ENCODE assay signal across 12 mouse cellular contexts in the genomic region with DNA sequence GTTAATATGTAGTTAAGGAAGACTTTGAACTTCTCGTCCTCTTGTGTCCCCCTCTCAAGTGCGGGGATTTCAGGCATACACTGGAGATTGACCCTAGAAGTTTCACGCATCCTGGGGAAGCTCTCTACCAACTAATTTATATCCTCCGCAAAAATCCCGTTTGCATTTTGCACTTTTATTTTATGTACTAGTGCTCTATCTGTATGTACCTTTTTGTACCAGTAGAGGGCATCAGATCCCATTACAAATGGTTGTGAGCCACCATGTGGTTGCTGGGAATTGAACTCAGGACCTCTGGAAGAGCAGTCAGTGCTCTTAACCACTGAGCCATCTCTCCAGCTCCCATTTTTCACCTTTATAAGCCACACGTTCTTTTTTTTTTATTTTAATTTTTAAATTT. TPM values are rescaled to one million over a fixed set of nuclear protein-coding genes. Genes with fewer than 3 reads are reported as not detected.
DNase-seq lines count a peak whose midpoint lies in the region; ATAC-seq and TF ChIP-seq lines count a peak whose summit lies in the region.
"Not testable (repeated sequence)": the region's sequence is repeated elsewhere in the genome, so short reads cannot be mapped to it uniquely, and the experiment has no call there.
"Had no signal": no experiment of that assay in that cellular context is flagged by ENCODE, and none has a peak within 500 bp of the region (broad histone marks: within the 10 kb centered on the region; RNA-seq: fewer than 3 reads in every experiment).

No protein-coding gene starts in this region.

- H3K27ac ChIP-seq in CH12.LX (ENCODE audit: insufficient read depth, low read depth); heart, adult 2 months; layer of hippocampus, adult 2 months; liver, postnatal 0 days (ENCODE audit: low read depth); midbrain, postnatal 0 days (ENCODE audit: low read depth, low read length): not testable (repeated sequence)

- in situ Hi-C loops in CH12.LX (cut with MboI; ENCODE audit: low pct_ligation_motif_present, low pct_unique_long_range_greater_than_20kb, low sequenced_read_pairs), result not testable (repeated sequence)

- not testable (repeated sequence) for TF ChIP-seq RAD21 in CH12.LX (IDR thresholded peaks at IDR 0.05; ENCODE audit: low read depth, low read length)

- not testable (repeated sequence) for DNase-seq in CH12.LX (ENCODE audit: extremely low read depth); heart, adult 2 months; layer of hippocampus, adult 2 months (ENCODE audit: low spot score in 2 of 2); liver, postnatal 0 days; midbrain, postnatal 0 days (ENCODE audit: low spot score)
- DNase-seq in R1 (ENCODE audit: low read depth, low spot score), result peak; percentile 50

- H3K27me3 ChIP-seq in CH12.LX (replicated peaks); heart, adult 2 months (ENCODE audit: control insufficient read depth, insufficient read depth, low read length); liver, postnatal 0 days (ENCODE audit: insufficient read depth, low read length); midbrain, postnatal 0 days (ENCODE audit: insufficient read depth, low read length): not testable (repeated sequence)

- dilution Hi-C loops in CH12.LX (cut with MboI; ENCODE audit: extremely low pct_ligation_motif_present, extremely low pct_unique_long_range_greater_than_20kb, low sequenced_read_pairs), result not testable (repeated sequence)

- intact Hi-C loops in heart, adult 2 months (cut with DNase I), result not testable (repeated sequence)

- not testable (repeated sequence) for H3K4me2 ChIP-seq in CH12.LX (ENCODE audit: insufficient read depth, low read depth, poor library complexity, severe bottlenecking); liver, postnatal 0 days (ENCODE audit: low read depth, low read length); midbrain, postnatal 0 days (ENCODE audit: low read depth, low read length, poor library complexity, severe bottlenecking)

- TF ChIP-seq EP300 in CH12.LX (IDR thresholded peaks at IDR 0.05; ENCODE audit: low read length); heart, adult 2 months (IDR thresholded peaks at IDR 0.05; ENCODE audit: insufficient read depth, low read depth, low read length); liver, postnatal 0 days (IDR thresholded peaks at IDR 0.05; ENCODE audit: low read depth): not testable (repeated sequence)

- H3K9ac ChIP-seq in CH12.LX (ENCODE audit: insufficient read depth, low read depth); heart, adult 2 months (ENCODE audit: low read depth, low read length); liver, postnatal 0 days (replicated peaks); midbrain, postnatal 0 days (replicated peaks; ENCODE audit: low read length, poor library complexity, severe bottlenecking): not testable (repeated sequence)

- H3K4me3 ChIP-seq in CH12.LX (replicated peaks in 1 of 3; ENCODE audit: low read depth in 2 of 3, low read length in 2 of 3, poor library complexity in 1 of 3); heart, adult 2 months; layer of hippocampus, adult 2 months; liver, postnatal 0 days (ENCODE audit: low read depth, low read length); midbrain, postnatal 0 days (ENCODE audit: low read depth, low read length): not testable (repeated sequence)

- not testable (repeated sequence) for H3K79me2 ChIP-seq in CH12.LX (replicated peaks; ENCODE audit: control insufficient read depth, extremely low read depth, insufficient read depth, poor library complexity, severe bottlenecking); heart, adult 2 months (replicated peaks; ENCODE audit: control insufficient read depth, insufficient read depth, low read length)

- H3K36me3 ChIP-seq in CH12.LX (replicated peaks in 1 of 2; ENCODE audit: control insufficient read depth in 1 of 2, insufficient read depth in 1 of 2, low read length in 1 of 2), result peaks cover 3 to 44% of the 10 kb centered on the region in 2 experiments
- H3K36me3 ChIP-seq in heart, adult 2 months (ENCODE audit: control insufficient read depth, insufficient read depth, low read length); liver, postnatal 0 days (replicated peaks; ENCODE audit: insufficient read depth, low read length); midbrain, postnatal 0 days (ENCODE audit: insufficient read depth, low read length): not testable (repeated sequence)

- H3K9me3 ChIP-seq in CH12.LX (replicated peaks; ENCODE audit: low read length); liver, postnatal 0 days (ENCODE audit: low read length); midbrain, postnatal 0 days (ENCODE audit: low read length): not testable (repeated sequence)

- TF ChIP-seq POLR2A in CH12.LX (IDR thresholded peaks at IDR 0.05; ENCODE audit: low read depth, low read length); heart, adult 2 months (IDR thresholded peaks at IDR 0.05; ENCODE audit: insufficient read depth, low read depth, low read length): not testable (repeated sequence)

- 96% methylated on average over 6 of the region's 6 CpGs for WGBS in heart, adult 2 months
- WGBS in liver, postnatal 0 days (ENCODE audit: insufficient replicate concordance), result 82% methylated on average over 6 of the region's 6 CpGs
- 93% methylated on average over 6 of the region's 6 CpGs for WGBS in midbrain, postnatal 0 days

- H3K4me1 ChIP-seq in CH12.LX (ENCODE audit: control insufficient read depth in 1 of 2, insufficient read depth in 2 of 2), result peaks cover 12 to 13% of the 10 kb centered on the region in 2 experiments
- H3K4me1 ChIP-seq in heart, adult 2 months (ENCODE audit: control insufficient read depth, insufficient read depth, low read length); liver, postnatal 0 days (ENCODE audit: insufficient read depth); midbrain, postnatal 0 days (ENCODE audit: insufficient read depth, low read length): not testable (repeated sequence)

- ATAC-seq in liver, postnatal 0 days; midbrain, postnatal 0 days (ENCODE audit: low FRiP score): not testable (repeated sequence)

- peak; percentile 22 to 40; a peak in 3 of 4 replicates for TF ChIP-seq CTCF in CH12.LX (conservative IDR thresholded peaks at IDR 0.05 in 1 of 2, IDR thresholded peaks at IDR 0.05 in 1 of 2; ENCODE audit: low read depth in 2 of 2, low read length in 2 of 2)
- TF ChIP-seq CTCF in heart, adult 2 months (IDR thresholded peaks at IDR 0.05), result peak; percentile 29
- TF ChIP-seq CTCF in layer of hippocampus, adult 2 months (conservative IDR thresholded peaks at IDR 0.05), result peak; percentile 47
- TF ChIP-seq CTCF in liver, postnatal 0 days (IDR thresholded peaks at IDR 0.05; ENCODE audit: low read depth), result 0 out of 2 replicates have a peak, but pooled peaks have one; percentile 24
- TF ChIP-seq CTCF in midbrain, postnatal 0 days (IDR thresholded peaks at IDR 0.05), result peak; percentile 20; the same call in 1 of the 2 replicates

RNA-seq across cellular contexts. Expression of a gene that starts 4.7 kb away (rescaled TPM):
- total RNA-seq in CH12.LX (2012; rRNA removed) (3.7 and 10.4 TPM in 2 replicates), CH12.LX (2014; rRNA removed) (0.09 and 0.28 TPM in 2 replicates)
- polyA plus RNA-seq in CH12.LX (2012; ENCODE audit: insufficient read length, low read depth), result 0.56 and 0.65 TPM in 2 replicates
- total RNA-seq in heart, adult 2 months (2021), result under 1 TPM in 1 of 2 experiments, not detected in 1; 0.09 TPM
- 0.12 and 0.16 TPM in 2 replicates for polyA plus RNA-seq in heart, adult 2 months (2012; rRNA removed)
- not detected for total RNA-seq in layer of hippocampus, adult 2 months (2021)
- 10.9 and 13.6 TPM in 2 replicates for polyA plus RNA-seq in liver, postnatal 0 days (2015; fragmentation: Nextera tagmentation; extraction: Ambion mirVana)
- total RNA-seq in midbrain, postnatal 0 days (2014; rRNA removed), result 0.61 TPM in 1 of 2 replicates, not detected in the other
- polyA plus RNA-seq in midbrain, postnatal 0 days (2015; fragmentation: Nextera tagmentation; extraction: Ambion mirVana), result 0.06 and 0.12 TPM in 2 replicates
- total RNA-seq: heart, adult 18-20 months had no signal
- polyA plus RNA-seq: cerebellum, adult 2 months; forebrain, embryonic 11.5 days; forebrain, embryonic 14.5 days; hindbrain, embryonic 14.5 days had no signal

RNA-seq across cellular contexts. Expression of a gene that starts 10.8 kb away (rescaled TPM):
- total RNA-seq in CH12.LX (2012; rRNA removed) (0.38 TPM in 1 of 2 replicates, not detected in the other), CH12.LX (2014; rRNA removed) (not detected in 2 replicates)
- not detected in 2 replicates for polyA plus RNA-seq in CH12.LX (2012; ENCODE audit: insufficient read length, low read depth)
- total RNA-seq in heart, adult 2 months (2021), result 10 to 100 TPM; 28.9 to 31.7 TPM
- polyA plus RNA-seq in heart, adult 2 months (2012; rRNA removed), result 47.6 and 56.1 TPM in 2 replicates
- total RNA-seq in layer of hippocampus, adult 2 months (2021), result 1 to 10 TPM; 6.9 to 7.7 TPM
- polyA plus RNA-seq in liver, postnatal 0 days (2015; fragmentation: Nextera tagmentation; extraction: Ambion mirVana), result 4.8 and 5.9 TPM in 2 replicates
- total RNA-seq in midbrain, postnatal 0 days (2014; rRNA removed), result 11.9 and 13.6 TPM in 2 replicates
- 9.9 and 12.7 TPM in 2 replicates for polyA plus RNA-seq in midbrain, postnatal 0 days (2015; fragmentation: Nextera tagmentation; extraction: Ambion mirVana)
- total RNA-seq: common myeloid progenitor, adult 5-6 weeks had no signal
- polyA plus RNA-seq: forebrain, embryonic 11.5 days had no signal

RNA-seq across cellular contexts. Expression of a gene that starts 19.0 kb away (rescaled TPM):
- total RNA-seq in CH12.LX (2012; rRNA removed) (21.6 and 24.7 TPM in 2 replicates), CH12.LX (2014; rRNA removed) (19.6 and 21.5 TPM in 2 replicates)
- 25.7 and 33.5 TPM in 2 replicates for polyA plus RNA-seq in CH12.LX (2012; ENCODE audit: insufficient read length, low read depth)
- 10 to 100 TPM; 13.4 to 14.2 TPM for total RNA-seq in heart, adult 2 months (2021)
- polyA plus RNA-seq in heart, adult 2 months (2012; rRNA removed), result 23.1 and 24.2 TPM in 2 replicates
- total RNA-seq in layer of hippocampus, adult 2 months (2021), result 100 to 1,000 TPM; 151 to 155 TPM
- 9.2 and 10.0 TPM in 2 replicates for polyA plus RNA-seq in liver, postnatal 0 days (2015; fragmentation: Nextera tagmentation; extraction: Ambion mirVana)
- 120 and 134 TPM in 2 replicates for total RNA-seq in midbrain, postnatal 0 days (2014; rRNA removed)
- polyA plus RNA-seq in midbrain, postnatal 0 days (2015; fragmentation: Nextera tagmentation; extraction: Ambion mirVana), result 118 and 120 TPM in 2 replicates

RNA-seq across cellular contexts. Expression of a gene that starts 48.0 kb away (rescaled TPM):
- total RNA-seq in CH12.LX (2012; rRNA removed) (30.5 and 32.1 TPM in 2 replicates), CH12.LX (2014; rRNA removed) (46.1 and 51.9 TPM in 2 replicates)
- 37.4 and 38.7 TPM in 2 replicates for polyA plus RNA-seq in CH12.LX (2012; ENCODE audit: insufficient read length, low read depth)
- 10 to 100 TPM; 31.6 to 32.8 TPM for total RNA-seq in heart, adult 2 months (2021)
- 16.2 and 29.9 TPM in 2 replicates for polyA plus RNA-seq in heart, adult 2 months (2012; rRNA removed)
- 10 to 100 TPM; 68.3 to 76.5 TPM for total RNA-seq in layer of hippocampus, adult 2 months (2021)
- 10.7 and 11.6 TPM in 2 replicates for polyA plus RNA-seq in liver, postnatal 0 days (2015; fragmentation: Nextera tagmentation; extraction: Ambion mirVana)
- 42.9 and 57.7 TPM in 2 replicates for total RNA-seq in midbrain, postnatal 0 days (2014; rRNA removed)
- 25.1 and 27.6 TPM in 2 replicates for polyA plus RNA-seq in midbrain, postnatal 0 days (2015; fragmentation: Nextera tagmentation; extraction: Ambion mirVana)

RNA-seq across cellular contexts. Expression of a gene that starts 49.5 kb away (rescaled TPM):
- total RNA-seq in CH12.LX (2012; rRNA removed) (2.8 and 4.7 TPM in 2 replicates), CH12.LX (2014; rRNA removed) (3.6 and 3.7 TPM in 2 replicates)
- polyA plus RNA-seq in CH12.LX (2012; ENCODE audit: insufficient read length, low read depth), result 3.8 and 4.2 TPM in 2 replicates
- 10 to 100 TPM; 13.1 to 15.6 TPM for total RNA-seq in heart, adult 2 months (2021)
- polyA plus RNA-seq in heart, adult 2 months (2012; rRNA removed), result 33.4 and 42.1 TPM in 2 replicates
- 10 to 100 TPM; 39.5 to 40.4 TPM for total RNA-seq in layer of hippocampus, adult 2 months (2021)
- polyA plus RNA-seq in liver, postnatal 0 days (2015; fragmentation: Nextera tagmentation; extraction: Ambion mirVana), result 224 and 243 TPM in 2 replicates
- 30.3 and 47.5 TPM in 2 replicates for total RNA-seq in midbrain, postnatal 0 days (2014; rRNA removed)
- polyA plus RNA-seq in midbrain, postnatal 0 days (2015; fragmentation: Nextera tagmentation; extraction: Ambion mirVana), result 32.8 and 34.6 TPM in 2 replicates
